Mouse (Mus musculus): ENCODE data around the gene Cd79b. TPM values are rescaled to one million over a fixed set of nuclear protein-coding genes. Genes with fewer than 3 reads are reported as not detected.
A peak's percentile ranks its signal among the peaks of the same experiment; 100 is the strongest.

Gene Cd79b
- polyA plus RNA-seq, 1 experiment from 2014 or later: 0.95 TPM

DNA sequence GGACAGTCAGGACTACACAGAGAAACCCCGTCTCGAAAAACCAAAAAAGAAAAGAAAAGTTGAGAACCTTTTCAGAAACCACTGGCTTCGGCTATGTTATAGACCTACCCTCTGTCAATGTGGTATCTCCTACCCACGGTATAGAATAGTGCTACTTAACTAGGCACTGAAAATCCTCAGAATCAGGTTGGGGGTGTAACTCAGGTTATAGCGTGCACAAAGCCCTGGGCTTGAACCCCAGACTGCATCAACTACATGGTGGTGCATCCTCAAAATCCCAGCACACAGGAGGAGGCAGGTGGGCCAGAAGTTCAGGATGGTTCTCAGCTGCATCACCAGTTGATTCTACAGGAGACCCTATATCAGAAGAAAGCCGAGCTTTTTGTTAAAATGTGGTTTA lies 40.8 kb downstream of the Cd79b start:
- Histone ChIP-seq H3K4me1 (ENCODE audit: control insufficient read depth, insufficient read depth, low read length) (peaks cover 22% of the 10 kb centered on the region), H3K27ac (ENCODE audit: low read depth, low read length) (no peak overlapping the region), H3K27me3 (replicated peaks; ENCODE audit: control insufficient read depth, insufficient read depth, low read length) (no peaks in the 10 kb centered on the region), H3K36me3 (ENCODE audit: control insufficient read depth, insufficient read depth, low read length) (no peaks in the 10 kb centered on the region), H3K4me2 (ENCODE audit: low read length) (no peak overlapping the region), H3K4me3 (ENCODE audit: low read depth, low read length) (no peak overlapping the region; the same call in 1 of the 2 replicates), H3K9me3 (replicated peaks; ENCODE audit: control insufficient read depth, low read length) (no peaks in the 10 kb centered on the region), H3K9ac (ENCODE audit: low read length) (no peak overlapping the region)
- 98% methylated on average over 6 of the region's 6 CpGs for WGBS
- DNase-seq (ENCODE audit: low spot score): no peak
- ATAC-seq: no peak

DNA sequence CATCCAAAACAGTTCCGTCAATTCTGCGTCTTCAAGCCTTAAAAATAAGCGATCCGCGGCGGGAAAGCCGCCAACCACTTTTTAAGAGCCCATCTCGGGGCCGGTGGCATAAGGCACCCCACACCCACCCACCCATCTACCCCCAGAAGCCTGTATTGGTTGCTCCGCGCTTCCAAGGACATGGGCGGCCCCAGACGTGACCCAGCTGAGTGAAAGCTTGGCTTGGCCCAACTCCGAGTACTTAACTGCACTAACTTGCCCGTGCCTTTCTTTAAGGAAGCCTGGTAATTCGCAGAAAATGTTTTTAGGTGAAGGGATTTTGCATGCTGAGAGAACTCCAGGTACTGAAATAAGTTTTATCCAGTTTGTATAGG lies 41.3 kb downstream of the Cd79b start:
- Histone ChIP-seq H3K9ac (ENCODE audit: low read length) (peak overlapping the region; percentile 62), H3K4me2 (ENCODE audit: low read length) (peak overlapping the region; percentile 79), H3K27me3 (replicated peaks; ENCODE audit: control insufficient read depth, insufficient read depth, low read length) (no peaks in the 10 kb centered on the region), H3K36me3 (ENCODE audit: control insufficient read depth, insufficient read depth, low read length) (no peaks in the 10 kb centered on the region), H3K27ac (ENCODE audit: low read depth, low read length) (peak overlapping the region; percentile 33; the same call in 1 of the 2 replicates), H3K4me3 (ENCODE audit: low read depth, low read length) (peak overlapping the region; percentile 96), H3K4me1 (ENCODE audit: control insufficient read depth, insufficient read depth, low read length) (peaks cover 26% of the 10 kb centered on the region), H3K9me3 (replicated peaks; ENCODE audit: control insufficient read depth, low read length) (no peaks in the 10 kb centered on the region)
- no peak for DNase-seq (ENCODE audit: low spot score)
- WGBS: 21% methylated on average over 16 of the region's 16 CpGs
- ATAC-seq: peak; percentile 27

GRCm38 (mm10) chr11:106272644-106273310 lies 41.8 kb downstream of the Cd79b start, which contains the start of gene Smarcd2:
Gene Smarcd2 (minus strand): TSS chr11:106272972.
- Histone ChIP-seq H3K27me3 (replicated peaks; ENCODE audit: control insufficient read depth, insufficient read depth, low read length) (no peaks in the 10 kb centered on the region), H3K9me3 (replicated peaks; ENCODE audit: control insufficient read depth, low read length) (no peaks in the 10 kb centered on the region), H3K4me1 (ENCODE audit: control insufficient read depth, insufficient read depth, low read length) (peaks cover 32% of the 10 kb centered on the region), H3K4me2 (ENCODE audit: low read length) (peak within 1 kb of the TSS; percentile 79), H3K4me3 (ENCODE audit: low read depth, low read length) (peak within 1 kb of the TSS; percentile 96), H3K36me3 (ENCODE audit: control insufficient read depth, insufficient read depth, low read length) (no peaks in the 10 kb centered on the region), H3K27ac (ENCODE audit: low read depth, low read length) (peak within 1 kb of the TSS; percentile 88), H3K9ac (ENCODE audit: low read length) (peak within 1 kb of the TSS; percentile 95)
- DNase-seq (ENCODE audit: low spot score): peak; percentile 99
- WGBS: under 1% methylated on average over 72 of the region's 72 CpGs
- ATAC-seq: peak; percentile 92

DNA sequence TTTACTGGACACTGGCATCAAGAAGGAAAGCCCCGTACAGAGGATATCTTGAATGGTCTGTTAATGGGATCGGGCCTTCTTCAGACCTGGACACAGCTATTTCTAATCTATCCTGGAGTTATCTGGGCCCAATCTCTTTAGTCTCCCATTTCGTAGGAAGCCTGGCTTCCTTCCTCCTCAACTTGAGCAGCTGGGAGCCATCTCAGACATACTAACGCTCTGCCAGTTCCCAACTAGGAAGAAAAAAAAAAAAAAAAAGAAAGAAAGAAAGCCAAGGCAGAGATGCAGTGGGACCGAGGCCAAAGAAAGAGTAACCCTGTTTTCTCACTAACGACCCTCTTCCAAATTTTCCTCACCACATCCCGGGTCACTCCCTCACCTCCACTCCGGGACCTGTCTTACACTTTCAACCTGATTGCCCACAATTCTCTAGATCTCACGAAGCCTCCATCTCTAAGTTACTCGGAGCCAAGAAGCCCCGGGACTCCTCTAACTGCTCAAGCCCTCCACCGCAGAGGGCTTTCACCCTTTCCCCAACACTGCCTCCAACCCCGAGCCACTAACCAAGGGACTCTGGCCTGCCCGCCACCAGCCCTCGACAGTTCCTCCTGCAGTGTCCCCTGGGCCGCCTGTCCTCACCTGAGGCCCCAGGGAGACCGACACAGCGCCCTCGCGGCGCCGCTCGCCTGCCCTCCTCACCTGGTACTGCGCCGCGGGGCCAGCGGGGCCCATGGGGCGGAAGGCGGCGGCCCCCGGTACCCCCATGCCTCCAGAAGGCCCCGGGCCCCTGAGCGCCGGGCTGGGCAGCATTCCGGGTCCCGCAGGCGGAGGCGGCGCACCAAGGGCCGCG lies 42.5 kb downstream of the Cd79b start:
- H3K9me3 ChIP-seq (replicated peaks; ENCODE audit: control insufficient read depth, low read length): no peaks in the 10 kb centered on the region
- H3K36me3 ChIP-seq (ENCODE audit: control insufficient read depth, insufficient read depth, low read length): no peaks in the 10 kb centered on the region; the same call in 1 of the 2 replicates
- WGBS: 2% methylated on average over 38 of the region's 41 CpGs
- peak overlapping the region; percentile 88 for H3K27ac ChIP-seq (ENCODE audit: low read depth, low read length)
- peak overlapping the region; percentile 79 for H3K4me2 ChIP-seq (ENCODE audit: low read length)
- DNase-seq (ENCODE audit: low spot score): peak; percentile 46
- H3K9ac ChIP-seq (ENCODE audit: low read length): peak overlapping the region; percentile 95
- peaks cover 32% of the 10 kb centered on the region for H3K4me1 ChIP-seq (ENCODE audit: control insufficient read depth, insufficient read depth, low read length)
- ATAC-seq: no peak; the same call in 1 of the 2 replicates
- no peaks in the 10 kb centered on the region for H3K27me3 ChIP-seq (replicated peaks; ENCODE audit: control insufficient read depth, insufficient read depth, low read length)
- peak overlapping the region; percentile 96 for H3K4me3 ChIP-seq (ENCODE audit: low read depth, low read length)

GRCm38 (mm10) chr11:106271131-106271793 lies 43.3 kb downstream of the Cd79b start:
- 38% methylated on average over 5 of the region's 5 CpGs for WGBS
- peaks cover 30% of the 10 kb centered on the region for H3K4me1 ChIP-seq (ENCODE audit: control insufficient read depth, insufficient read depth, low read length)
- H3K27ac ChIP-seq (ENCODE audit: low read depth, low read length): 0 out of 2 replicates have a peak overlapping the region, but pooled peaks have one; percentile 88
- peak overlapping the region; percentile 96 for H3K4me3 ChIP-seq (ENCODE audit: low read depth, low read length)
- DNase-seq (ENCODE audit: low spot score): no peak
- no peaks in the 10 kb centered on the region for H3K27me3 ChIP-seq (replicated peaks; ENCODE audit: control insufficient read depth, insufficient read depth, low read length)
- H3K4me2 ChIP-seq (ENCODE audit: low read length): peak overlapping the region; percentile 79
- peak overlapping the region; percentile 95 for H3K9ac ChIP-seq (ENCODE audit: low read length)
- H3K36me3 ChIP-seq (ENCODE audit: control insufficient read depth, insufficient read depth, low read length): peaks cover 7% of the 10 kb centered on the region
- no peaks in the 10 kb centered on the region for H3K9me3 ChIP-seq (replicated peaks; ENCODE audit: control insufficient read depth, low read length)
- ATAC-seq: no peak

GRCm38 (mm10) chr11:106269060-106269431 lies 45.5 kb downstream of the Cd79b start:
- peak overlapping the region; percentile 62; the same call in 1 of the 2 replicates for H3K27ac ChIP-seq (ENCODE audit: low read depth, low read length)
- peak overlapping the region; percentile 14; the same call in 1 of the 2 replicates for H3K4me2 ChIP-seq (ENCODE audit: low read length)
- peaks cover 30% of the 10 kb centered on the region for H3K36me3 ChIP-seq (ENCODE audit: control insufficient read depth, insufficient read depth, low read length)
- DNase-seq (ENCODE audit: low spot score) (peak; percentile 39), ATAC-seq (no peak)
- H3K9ac ChIP-seq (ENCODE audit: low read length): peak overlapping the region; percentile 41; the same call in 1 of the 2 replicates
- H3K9me3 ChIP-seq (replicated peaks; ENCODE audit: control insufficient read depth, low read length): no peaks in the 10 kb centered on the region
- 63% methylated on average over 3 of the region's 3 CpGs for WGBS
- no peak overlapping the region for H3K4me3 ChIP-seq (ENCODE audit: low read depth, low read length)
- H3K4me1 ChIP-seq (ENCODE audit: control insufficient read depth, insufficient read depth, low read length): peaks cover 27% of the 10 kb centered on the region
- no peaks in the 10 kb centered on the region for H3K27me3 ChIP-seq (replicated peaks; ENCODE audit: control insufficient read depth, insufficient read depth, low read length)

- H3K9ac ChIP-seq (ENCODE audit: low read length): peak overlapping the region; percentile 41; the same call in 1 of the 2 replicates
- peak; percentile 24 for DNase-seq (ENCODE audit: low spot score)
- H3K4me3 ChIP-seq (ENCODE audit: low read depth, low read length): no peak overlapping the region
- peak overlapping the region; percentile 62 for H3K27ac ChIP-seq (ENCODE audit: low read depth, low read length)
- peaks cover 27% of the 10 kb centered on the region for H3K4me1 ChIP-seq (ENCODE audit: control insufficient read depth, insufficient read depth, low read length)
- ATAC-seq: no peak
- no peaks in the 10 kb centered on the region for H3K9me3 ChIP-seq (replicated peaks; ENCODE audit: control insufficient read depth, low read length)
- no peaks in the 10 kb centered on the region for H3K27me3 ChIP-seq (replicated peaks; ENCODE audit: control insufficient read depth, insufficient read depth, low read length)
- 74% methylated on average over 8 of the region's 8 CpGs for WGBS
- H3K4me2 ChIP-seq (ENCODE audit: low read length): peak overlapping the region; percentile 14; the same call in 1 of the 2 replicates
- peaks cover 35% of the 10 kb centered on the region for H3K36me3 ChIP-seq (ENCODE audit: control insufficient read depth, insufficient read depth, low read length)
Observed at GRCm38 (mm10) chr11:106268326-106269059, 46.1 kb downstream of the Cd79b start.

- Histone ChIP-seq H3K4me2 (ENCODE audit: low read length) (peak overlapping the region; percentile 14; the same call in 1 of the 2 replicates), H3K27me3 (replicated peaks; ENCODE audit: control insufficient read depth, insufficient read depth, low read length) (no peaks in the 10 kb centered on the region), H3K9ac (ENCODE audit: low read length) (no peak overlapping the region), H3K27ac (ENCODE audit: low read depth, low read length) (peak overlapping the region; percentile 62), H3K36me3 (ENCODE audit: control insufficient read depth, insufficient read depth, low read length) (peaks cover 41% of the 10 kb centered on the region), H3K4me1 (ENCODE audit: control insufficient read depth, insufficient read depth, low read length) (peaks cover 24% of the 10 kb centered on the region), H3K9me3 (replicated peaks; ENCODE audit: control insufficient read depth, low read length) (no peaks in the 10 kb centered on the region), H3K4me3 (ENCODE audit: low read depth, low read length) (no peak overlapping the region)
- no peak for ATAC-seq
- 85% methylated on average over 5 of the region's 5 CpGs for WGBS
- DNase-seq (ENCODE audit: low spot score): no peak
Observed at GRCm38 (mm10) chr11:106267871-106268270, 46.7 kb downstream of the Cd79b start.
